Mouse (Mus musculus) liver, adult 2 months (tissue): ENCODE measurements at regions not wholly inside any gene's neighbourhood (a gene's known extent, or its start where the extent isn't known, plus 50 kb on each side); places are given as distances from the start of the nearest gene placed in this dataset.

Source experiments
- CTCF ChIP-seq: fragments of 200-500 bp; IDR thresholded peaks from 2 replicates; pipeline ENCODE4 v1.5.1; 2011; ENCODE audit warnings: low read depth, low read length, control low read depth
- POLR2A ChIP-seq: fragments of 200-500 bp; IDR thresholded peaks from 2 replicates; pipeline ENCODE4 v1.6.1; 2011; ENCODE audit warnings: low read length, control low read depth; ENCODE audit not compliant: insufficient read depth; ENCODE audit errors: extremely low read depth

- TF ChIP-seq CTCF (no peak), POLR2A (no peak)
Observed at GRCm38 (mm10) chr2:80786370-80786769, 169.3 kb downstream of the Nup35 start.
